Mouse (Mus musculus): Measurements from ENCODE around the gene Clasp1.

Gene Clasp1

GRCm38 (mm10) chr1:118448214-118448613 lies 59.4 kb downstream of the Clasp1 start:
- intact Hi-C loops (cut with DNase I), result no loop called here

DNA sequence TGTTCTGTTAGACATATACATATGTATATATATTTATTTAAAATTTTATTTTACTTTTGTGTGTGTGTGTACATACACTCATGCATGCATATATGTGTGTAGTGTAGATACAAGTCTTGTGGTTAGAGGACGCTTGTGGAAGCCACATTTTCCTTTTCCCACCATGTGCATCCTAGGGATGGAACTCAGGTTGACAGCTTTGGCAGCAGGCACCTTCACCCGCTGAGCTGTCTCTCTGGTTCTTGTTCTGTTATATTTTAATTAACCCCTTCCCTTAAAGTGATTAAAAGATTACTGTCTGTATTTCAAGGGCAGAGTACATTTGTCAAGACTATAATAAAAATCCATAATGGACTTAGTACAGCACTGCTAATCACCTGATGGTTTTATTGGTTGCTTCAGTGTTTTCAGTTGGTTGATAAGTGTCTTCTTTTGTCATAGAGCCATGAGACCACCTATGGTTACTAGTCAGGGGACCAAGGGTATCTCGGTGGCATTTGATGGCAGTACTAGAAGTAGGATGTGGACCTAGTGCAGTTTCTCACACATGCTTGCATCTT lies 62.1 kb downstream of the Clasp1 start:
- intact Hi-C loops (cut with DNase I), result no loop called here

DNA sequence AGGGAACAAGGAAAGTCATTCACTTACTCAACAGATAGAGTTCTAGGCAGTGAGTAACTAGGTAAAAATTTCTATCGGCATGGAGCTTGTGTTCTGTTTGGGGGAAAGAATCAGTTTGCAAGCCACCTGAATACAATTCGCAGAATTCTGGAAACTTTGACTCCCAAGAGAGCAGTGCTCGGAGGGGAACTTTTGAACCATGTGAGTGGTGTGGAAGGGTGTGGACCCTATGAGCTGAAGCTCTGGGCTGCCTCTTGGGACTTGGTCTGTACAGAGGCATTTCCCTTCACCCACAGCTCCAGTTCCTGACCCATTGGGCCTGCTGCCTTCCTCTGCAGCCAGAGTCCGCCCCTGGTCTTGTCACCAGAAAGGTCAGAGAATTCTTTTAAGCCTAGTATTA lies 64.7 kb downstream of the Clasp1 start:
- intact Hi-C loops (cut with DNase I), result no loop called here

GRCm38 (mm10) chr1:118454817-118455216 lies 66.0 kb downstream of the Clasp1 start:
- intact Hi-C loops (cut with DNase I), result loop anchor here (5.0 kb wide), 1 partner anchor 63 kb away; no protein-coding TSS in a partner anchor

DNA sequence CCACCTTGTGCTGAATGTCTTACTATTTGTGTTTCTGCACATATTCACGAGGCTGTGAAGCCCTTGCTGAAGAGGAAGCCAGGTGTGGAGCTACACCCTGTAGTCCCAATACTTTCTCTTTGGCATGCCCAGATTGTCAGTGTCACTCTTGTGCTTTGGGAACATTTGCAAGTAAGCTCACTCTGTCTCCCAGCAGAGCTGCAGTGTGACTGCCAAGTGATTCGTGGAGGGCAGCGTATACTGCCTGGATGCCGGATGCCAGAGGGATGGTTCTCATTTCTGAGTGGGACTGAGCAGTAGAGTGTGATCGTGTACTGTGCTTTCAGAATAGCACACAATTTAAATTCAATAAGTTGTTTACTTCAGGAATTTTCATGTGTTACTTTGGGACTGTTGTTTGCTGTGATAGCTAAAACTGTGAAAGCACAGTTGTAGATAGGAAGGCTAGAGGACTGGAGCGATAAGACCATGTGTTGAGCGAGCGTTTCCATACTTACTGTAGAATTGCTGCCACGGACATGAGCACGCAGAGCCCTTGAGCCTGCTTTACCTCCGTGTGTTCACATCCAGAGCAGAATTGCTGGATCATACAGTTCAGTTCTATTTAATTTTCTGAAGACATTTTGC lies 68.5 kb downstream of the Clasp1 start:
- intact Hi-C loops (cut with DNase I), result loop anchor here (5.0 kb wide), 1 partner anchor 65 kb away; no protein-coding TSS in a partner anchor

DNA sequence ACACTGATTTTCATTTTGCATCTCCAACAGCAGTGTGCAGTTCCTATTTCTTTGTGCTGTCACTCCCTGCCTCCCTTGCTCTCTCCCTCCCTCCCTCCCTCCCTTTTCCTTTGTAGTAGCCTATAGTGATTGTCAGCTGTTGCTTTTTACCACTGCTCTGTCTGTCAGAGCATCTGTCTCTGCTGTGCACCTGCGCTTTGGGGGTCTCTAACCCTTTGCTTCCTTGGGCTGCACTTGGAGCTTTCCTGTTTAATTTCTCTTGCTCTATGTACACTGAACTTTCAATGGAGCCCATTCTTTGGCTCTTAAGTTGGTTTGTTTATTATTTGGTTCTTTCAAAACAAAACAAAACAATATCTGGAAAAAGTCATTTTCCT lies 69.0 kb downstream of the Clasp1 start:
- intact Hi-C loops (cut with DNase I), result loop anchor here (5.0 kb wide), 1 partner anchor 66 kb away; no protein-coding TSS in a partner anchor

DNA sequence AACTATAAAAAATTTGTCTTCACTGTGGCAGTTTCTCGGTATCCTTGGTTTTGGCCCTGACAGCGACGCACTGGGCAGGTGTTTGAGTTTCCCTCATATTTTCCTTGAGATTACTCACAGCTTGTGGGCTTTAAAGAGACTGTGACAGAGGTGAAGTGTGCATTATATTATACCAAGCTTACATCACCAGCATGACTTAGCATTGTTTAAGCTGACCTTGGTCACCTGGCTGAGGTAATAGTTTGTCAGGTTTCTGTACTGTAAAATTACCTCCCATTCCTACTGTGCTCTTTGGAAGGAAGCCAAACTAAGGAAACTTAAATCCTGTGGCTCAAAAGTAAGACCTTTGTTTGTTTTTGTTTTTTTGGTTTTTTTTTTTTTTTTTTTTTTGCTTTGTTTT lies 69.4 kb downstream of the Clasp1 start:
- intact Hi-C loops (cut with DNase I), result loop anchor here (5.0 kb wide), 1 partner anchor 66 kb away; no protein-coding TSS in a partner anchor

DNA sequence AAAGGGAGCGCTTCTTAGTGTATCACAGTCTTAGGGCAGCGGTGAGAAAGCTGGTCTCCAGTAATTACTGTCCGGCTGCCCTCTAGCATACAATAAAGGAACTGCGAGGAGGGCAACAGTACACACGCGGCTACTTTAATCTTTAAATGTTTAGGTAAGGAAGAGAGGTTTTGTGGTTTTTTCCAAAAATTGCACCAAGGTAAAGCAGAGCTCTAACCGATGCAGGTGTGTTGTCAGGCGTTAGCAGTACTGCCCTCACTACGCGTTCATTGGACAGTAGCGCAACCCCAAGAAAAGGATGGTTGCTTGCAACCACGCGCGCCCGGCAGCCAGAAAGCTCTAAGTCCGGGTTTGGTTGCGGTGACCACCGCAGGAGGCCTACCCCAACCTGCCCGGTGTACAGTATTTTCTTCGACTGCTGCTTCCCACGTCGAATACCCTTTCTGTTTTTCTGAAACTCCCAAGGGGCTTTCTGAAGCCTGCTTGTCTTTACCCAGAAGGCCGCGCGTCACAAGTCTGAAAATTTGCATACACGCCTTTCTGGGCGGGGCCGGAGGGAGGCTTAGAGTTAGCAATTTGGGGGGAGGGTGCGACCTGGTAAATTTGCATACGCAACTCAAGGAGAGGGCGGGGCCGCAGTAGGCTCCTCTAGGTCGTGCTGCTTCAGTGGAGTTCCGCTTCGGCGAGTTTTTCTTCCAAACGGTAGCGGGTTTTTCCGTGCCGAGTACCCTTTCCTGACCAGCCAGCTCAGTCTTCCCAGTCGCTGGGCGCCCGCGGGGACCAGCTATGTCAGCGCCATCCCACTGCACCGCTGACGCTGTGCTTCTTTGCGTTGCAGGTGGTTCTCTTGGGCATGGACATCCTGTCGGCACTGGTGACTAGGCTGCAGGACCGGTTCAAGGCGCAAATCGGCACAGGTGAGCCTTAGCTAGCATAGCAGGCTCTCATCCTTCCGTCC lies 70.4 kb downstream of the Clasp1 start:
- intact Hi-C loops (cut with DNase I), result loop anchor here (5.0 kb wide), 1 partner anchor 67 kb away; no protein-coding TSS in a partner anchor

GRCm38 (mm10) chr1:118460716-118461115 lies 71.9 kb downstream of the Clasp1 start:
- intact Hi-C loops (cut with DNase I), result no loop called here

- intact Hi-C loops (cut with DNase I), result no loop called here
Observed at GRCm38 (mm10) chr1:118466041-118466440, 77.2 kb downstream of the Clasp1 start.

GRCm38 (mm10) chr1:118472386-118472785 lies 83.5 kb downstream of the Clasp1 start:
- intact Hi-C loops (cut with DNase I), result no loop called here

DNA sequence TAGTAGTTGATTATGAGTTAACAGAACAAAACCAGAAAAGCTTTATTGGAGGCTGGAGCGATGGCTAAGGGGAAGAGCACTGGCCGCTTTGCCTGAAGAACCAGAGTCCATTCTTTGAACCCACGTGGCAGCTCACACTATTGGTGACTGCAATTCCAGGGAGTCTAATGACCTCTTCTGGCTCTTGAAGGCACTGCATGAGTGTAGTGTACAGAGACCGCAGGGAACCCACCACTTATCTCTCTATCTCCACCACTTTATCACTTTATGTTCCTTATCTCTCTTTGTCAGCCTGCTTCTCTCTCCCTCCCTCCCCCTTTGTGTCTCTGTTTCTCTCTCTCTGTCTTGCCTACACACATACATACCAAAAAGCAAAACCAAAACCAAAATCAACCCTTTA lies 88.1 kb downstream of the Clasp1 start:
- intact Hi-C loops (cut with DNase I), result loop anchor here (5.0 kb wide), 2 partner anchors 90 to 155 kb away; partner anchors contain the start of genes Clasp1 and Nifk

- intact Hi-C loops (cut with DNase I), result loop anchor here (5.0 kb wide), 2 partner anchors 92 to 157 kb away; partner anchors contain the start of genes Clasp1 and Nifk
Observed at GRCm38 (mm10) chr1:118479246-118479645, 90.4 kb downstream of the Clasp1 start.

- intact Hi-C loops (cut with DNase I), result no loop called here
Observed at GRCm38 (mm10) chr1:118480484-118481364, 91.9 kb downstream of the Clasp1 start.

GRCm38 (mm10) chr1:118481365-118481702 lies 92.5 kb downstream of the Clasp1 start:
- intact Hi-C loops (cut with DNase I), result no loop called here

DNA sequence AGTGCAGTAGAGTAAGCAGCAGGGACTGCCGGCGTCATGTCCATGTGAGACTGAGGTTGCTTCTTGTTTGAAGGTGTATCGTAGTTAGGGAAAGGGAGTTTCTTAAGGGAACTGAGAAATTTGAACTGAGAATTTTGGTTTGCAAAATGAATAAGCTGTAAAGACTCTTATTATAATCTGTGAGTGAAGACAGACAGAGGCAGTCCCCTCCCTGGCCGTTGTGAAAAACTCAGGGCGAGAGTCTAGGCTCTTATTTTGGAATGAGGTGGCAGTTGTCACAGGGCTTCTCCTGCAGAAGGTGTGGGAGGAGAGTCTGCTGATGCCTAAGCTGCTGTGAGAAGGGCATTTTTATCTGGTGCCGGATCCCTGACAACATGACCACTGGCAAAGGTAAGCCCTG lies 92.8 kb downstream of the Clasp1 start:
- intact Hi-C loops (cut with DNase I), result no loop called here

- intact Hi-C loops (cut with DNase I), result no loop called here
Observed at GRCm38 (mm10) chr1:118482285-118483019, 93.6 kb downstream of the Clasp1 start.

DNA sequence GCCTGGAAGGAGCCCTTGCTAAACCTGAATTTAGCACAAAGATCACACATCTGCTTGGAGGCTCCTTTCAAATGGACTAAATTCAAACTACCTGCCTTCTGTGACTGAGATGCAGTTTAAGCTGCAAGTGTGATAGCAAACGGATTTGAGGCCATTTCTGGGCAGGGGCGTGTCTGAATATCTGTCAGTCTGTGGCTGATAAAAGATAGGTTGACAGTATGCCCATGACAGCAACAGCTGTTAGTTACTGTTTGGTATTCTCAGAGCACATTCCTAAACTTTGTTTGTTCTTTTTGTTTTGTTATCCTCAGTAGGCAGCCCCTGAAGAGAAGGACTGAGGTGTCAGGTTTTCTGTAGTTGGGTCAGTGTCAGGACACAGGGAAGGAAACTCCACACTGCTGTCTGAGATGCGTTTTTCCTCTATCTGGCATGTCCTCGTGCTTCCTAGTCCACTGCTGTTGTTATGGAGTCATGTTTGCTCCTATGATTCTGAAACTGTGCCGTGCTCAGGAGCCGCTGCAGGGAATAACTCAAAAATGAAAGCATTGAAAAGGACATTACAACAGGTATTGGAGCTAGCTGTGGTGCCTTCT lies 94.7 kb downstream of the Clasp1 start:
- intact Hi-C loops (cut with DNase I), result no loop called here

DNA sequence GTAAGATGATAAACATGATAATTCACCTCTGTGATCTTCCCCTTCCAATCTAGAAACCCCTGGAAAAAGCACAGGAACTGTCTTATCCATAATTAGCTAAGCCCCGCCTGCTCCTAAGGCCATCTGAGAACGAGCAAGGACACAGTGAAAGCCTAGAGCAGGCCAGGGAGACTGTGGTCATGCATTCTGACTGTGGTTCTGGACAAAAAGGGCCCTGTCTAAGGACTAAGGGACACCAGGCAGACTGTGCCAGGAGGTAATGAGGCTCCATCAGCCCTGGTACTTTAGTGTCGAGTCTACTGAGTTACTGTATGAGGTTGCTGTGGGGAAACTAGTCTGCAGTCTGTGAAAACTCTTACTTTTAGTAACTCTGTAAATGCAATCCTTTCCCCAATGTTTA lies 96.7 kb downstream of the Clasp1 start:
- intact Hi-C loops (cut with DNase I), result loop anchor here (5.0 kb wide), 1 partner anchor 148 kb away; no protein-coding TSS in a partner anchor

DNA sequence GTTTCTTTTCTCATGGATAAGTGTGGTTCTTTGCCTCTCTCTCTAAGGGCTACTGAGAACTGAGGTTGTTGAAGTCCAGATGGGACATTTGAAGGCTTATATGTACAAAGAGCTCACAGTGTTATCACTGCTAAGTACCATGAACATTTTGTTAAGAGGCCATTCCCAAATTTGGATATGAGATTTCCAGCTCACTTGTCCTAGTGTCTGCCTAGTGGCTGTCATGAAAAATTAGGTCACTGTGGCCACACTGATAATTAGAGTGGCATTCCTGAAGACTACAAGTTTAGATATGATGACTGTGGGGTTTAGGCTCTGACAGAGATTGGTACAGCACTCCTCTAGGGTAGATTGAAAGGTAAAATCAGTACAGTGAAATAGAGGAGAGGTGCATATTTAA lies 97.2 kb downstream of the Clasp1 start:
- intact Hi-C loops (cut with DNase I), result loop anchor here (5.0 kb wide), 1 partner anchor 149 kb away; no protein-coding TSS in a partner anchor

Measured in adrenal gland (tissue).